Mouse (Mus musculus): Measurements from ENCODE around the gene Lsm5.

DNA sequence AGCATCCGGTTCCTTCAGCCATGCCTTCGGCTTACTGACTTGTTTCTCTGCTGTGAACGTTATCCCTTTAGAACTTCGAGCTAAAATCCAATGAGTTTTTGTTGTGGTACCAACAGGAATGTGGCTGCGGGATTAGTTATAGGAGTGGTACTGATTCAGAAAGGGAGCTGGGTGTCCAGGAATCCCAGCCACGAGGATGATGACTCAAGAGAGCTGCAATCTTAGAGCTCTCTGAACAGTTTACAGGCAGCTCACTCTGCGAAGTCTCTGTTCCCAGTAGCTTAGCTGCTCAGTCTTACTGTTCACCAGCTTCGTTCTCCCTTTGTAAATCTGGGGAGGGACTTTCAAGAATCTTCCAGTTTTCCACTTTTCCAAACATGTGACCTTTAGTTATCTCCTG lies 49.1 kb downstream of the Lsm5 start:
- no peak for TF ChIP-seq CTCF (IDR thresholded peaks at IDR 0.05; ENCODE audit: low read depth)
- TF ChIP-seq EP300 (IDR thresholded peaks at IDR 0.05; ENCODE audit: low read depth) = no peak
